Mouse (Mus musculus) ES-Bruce4 (cell line): ENCODE data around the gene Tspan31.

ENCODE experiments used
- CTCF ChIP-seq: IDR thresholded peaks from one replicate; pipeline ENCODE4 v1.8.1; 2011; ENCODE audit warnings: low read depth, low read length
- EP300 ChIP-seq: IDR thresholded peaks from 2 replicates; pipeline ENCODE4 v1.6.1; 2011; ENCODE audit warnings: low read depth, low read length; ENCODE audit not compliant: insufficient read depth
- POLR2A ChIP-seq: IDR thresholded peaks from one replicate; pipeline ENCODE4 v1.8.1; 2011; ENCODE audit warnings: low read length; ENCODE audit not compliant: insufficient read depth

DNA sequence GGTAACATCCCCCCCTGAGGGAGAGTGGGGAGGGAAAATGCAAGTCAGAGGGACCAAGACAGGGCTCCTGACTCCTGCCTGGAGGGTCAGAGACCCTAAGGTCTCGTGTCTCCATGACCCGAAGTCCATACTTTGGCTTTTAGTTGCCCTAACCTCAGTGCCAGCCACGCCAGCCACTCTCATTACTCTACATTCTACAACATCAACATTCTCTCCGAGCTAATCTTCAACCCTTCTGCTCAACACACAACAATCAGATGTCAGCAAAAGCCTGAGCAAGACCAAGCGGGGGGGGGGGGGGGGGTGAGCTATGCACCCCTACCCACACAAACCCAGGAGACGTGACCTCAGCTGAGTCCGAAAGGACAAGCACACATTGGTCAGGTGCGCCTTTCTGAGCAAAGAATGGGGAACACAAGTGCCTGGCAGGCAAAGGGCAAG lies 36.7 kb downstream of the Tspan31 start:
- TF ChIP-seq CTCF (no peak), EP300 (no peak), POLR2A (no peak)
